Mouse (Mus musculus): ENCODE measurements around the gene Cd300ld3. TPM values are rescaled to one million over a fixed set of nuclear protein-coding genes. Genes with fewer than 3 reads are reported as not detected.

Gene Cd300ld3
- not detected for total RNA-seq (2021)

GRCm38 (mm10) chr11:115048259-115048658, at the start of gene Cd300ld3:
Cd300ld3 (minus strand) TSS chr11:115048409.
- DNase-seq (ENCODE audit: extremely low spot score in 1 of 2, low spot score in 2 of 2): no peak
- intact Hi-C loops (cut with DNase I): no loop called here

GRCm38 (mm10) chr11:115092140-115092539, 43.9 kb upstream of the Cd300ld3 start:
- intact Hi-C loops (cut with DNase I): no loop called here
- DNase-seq (ENCODE audit: extremely low spot score in 1 of 2, low spot score in 2 of 2): no peak

- intact Hi-C loops (cut with DNase I): no loop called here
- DNase-seq (ENCODE audit: extremely low spot score in 1 of 2, low spot score in 2 of 2): peak in 1 of 2 experiments; percentile 35
Measured at GRCm38 (mm10) chr11:115091362-115091901, 43.2 kb upstream of the Cd300ld3 start, which contains the start of gene Rab37. Rab37 (plus strand) TSS chr11:115091431.

GRCm38 (mm10) chr11:115089853-115090252, 41.6 kb upstream of the Cd300ld3 start:
- intact Hi-C loops (cut with DNase I): no loop called here

GRCm38 (mm10) chr11:115086213-115086612, 38.0 kb upstream of the Cd300ld3 start:
- DNase-seq (ENCODE audit: extremely low spot score in 1 of 2, low spot score in 2 of 2): no peak
- intact Hi-C loops (cut with DNase I): no loop called here

More at GRCm38 (mm10) chr11:115089853-115090252, 41.6 kb upstream of the Cd300ld3 start:
- DNase-seq (ENCODE audit: extremely low spot score in 1 of 2, low spot score in 2 of 2): no peak

GRCm38 (mm10) chr11:115085064-115085463, 36.9 kb upstream of the Cd300ld3 start:
- no peak for DNase-seq (ENCODE audit: extremely low spot score in 1 of 2, low spot score in 2 of 2)
- intact Hi-C loops (cut with DNase I): no loop called here

- intact Hi-C loops (cut with DNase I): loop anchor here (5.0 kb wide), 1 partner anchor 188 kb away; no protein-coding TSS in a partner anchor
Measured at GRCm38 (mm10) chr11:115084595-115084994, 36.4 kb upstream of the Cd300ld3 start.

GRCm38 (mm10) chr11:115083376-115084139, 35.3 kb upstream of the Cd300ld3 start:
- intact Hi-C loops (cut with DNase I): loop anchor here (2.0 to 5.0 kb wide), 2 partner anchors 69 to 189 kb away; no protein-coding TSS in a partner anchor

More at GRCm38 (mm10) chr11:115084595-115084994, 36.4 kb upstream of the Cd300ld3 start:
- no peak for DNase-seq (ENCODE audit: extremely low spot score in 1 of 2, low spot score in 2 of 2)

GRCm38 (mm10) chr11:115082196-115082595, 34.0 kb upstream of the Cd300ld3 start:
- DNase-seq (ENCODE audit: extremely low spot score in 1 of 2, low spot score in 2 of 2): no peak
- intact Hi-C loops (cut with DNase I): loop anchor here (2.0 to 5.0 kb wide), 2 partner anchors 71 to 190 kb away; no protein-coding TSS in a partner anchor

More at GRCm38 (mm10) chr11:115083376-115084139, 35.3 kb upstream of the Cd300ld3 start:
- peak; percentile 74 to 77 for DNase-seq (ENCODE audit: extremely low spot score in 1 of 2, low spot score in 2 of 2)

GRCm38 (mm10) chr11:115081373-115081772, 33.2 kb upstream of the Cd300ld3 start:
- no peak for DNase-seq (ENCODE audit: extremely low spot score in 1 of 2, low spot score in 2 of 2)

GRCm38 (mm10) chr11:115080886-115081285, 32.7 kb upstream of the Cd300ld3 start:
- intact Hi-C loops (cut with DNase I): loop anchor here (5.0 kb wide), 1 partner anchor 191 kb away; no protein-coding TSS in a partner anchor
- peak; percentile 46 to 49 for DNase-seq (ENCODE audit: extremely low spot score in 1 of 2, low spot score in 2 of 2)

More at GRCm38 (mm10) chr11:115081373-115081772, 33.2 kb upstream of the Cd300ld3 start:
- intact Hi-C loops (cut with DNase I): loop anchor here (5.0 kb wide), 1 partner anchor 191 kb away; no protein-coding TSS in a partner anchor

GRCm38 (mm10) chr11:115078680-115079079, 30.5 kb upstream of the Cd300ld3 start:
- intact Hi-C loops (cut with DNase I): no loop called here
- no peak for DNase-seq (ENCODE audit: extremely low spot score in 1 of 2, low spot score in 2 of 2)

GRCm38 (mm10) chr11:115077436-115077835, 29.2 kb upstream of the Cd300ld3 start:
- intact Hi-C loops (cut with DNase I): no loop called here
- no peak for DNase-seq (ENCODE audit: extremely low spot score in 1 of 2, low spot score in 2 of 2)

- no peak for DNase-seq (ENCODE audit: extremely low spot score in 1 of 2, low spot score in 2 of 2)
- intact Hi-C loops (cut with DNase I): no loop called here
Measured at GRCm38 (mm10) chr11:115075859-115076258, 27.6 kb upstream of the Cd300ld3 start.

- intact Hi-C loops (cut with DNase I): no loop called here
- no peak for DNase-seq (ENCODE audit: extremely low spot score in 1 of 2, low spot score in 2 of 2)
Measured at GRCm38 (mm10) chr11:115075407-115075806, 27.2 kb upstream of the Cd300ld3 start.

GRCm38 (mm10) chr11:115073002-115073401, 24.8 kb upstream of the Cd300ld3 start:
- intact Hi-C loops (cut with DNase I): no loop called here
- no peak for DNase-seq (ENCODE audit: extremely low spot score in 1 of 2, low spot score in 2 of 2)

- intact Hi-C loops (cut with DNase I): no loop called here
Measured at GRCm38 (mm10) chr11:115071631-115072294, 23.6 kb upstream of the Cd300ld3 start.

GRCm38 (mm10) chr11:115071015-115071551, 22.9 kb upstream of the Cd300ld3 start:
- intact Hi-C loops (cut with DNase I): no loop called here
- no peak for DNase-seq (ENCODE audit: extremely low spot score in 1 of 2, low spot score in 2 of 2)

More at GRCm38 (mm10) chr11:115071631-115072294, 23.6 kb upstream of the Cd300ld3 start:
- DNase-seq (ENCODE audit: extremely low spot score in 1 of 2, low spot score in 2 of 2): peak in 1 of 2 experiments; percentile 63

- intact Hi-C loops (cut with DNase I): no loop called here
- no peak for DNase-seq (ENCODE audit: extremely low spot score in 1 of 2, low spot score in 2 of 2)
Measured at GRCm38 (mm10) chr11:115066768-115067167, 18.6 kb upstream of the Cd300ld3 start.

All from left cerebral cortex, postnatal 10 days (tissue).